Mouse (Mus musculus): ENCODE results near the gene Ube2u. TPM values are rescaled to one million over a fixed set of nuclear protein-coding genes. Genes with fewer than 3 reads are reported as not detected.

Gene Ube2u
- polyA plus RNA-seq (2012; fragmentation: generic; extraction: Trizol) = not detected
- long read RNA-seq, experiment 1 = 0 reads
- long read RNA-seq, experiment 2 = 0 reads

DNA sequence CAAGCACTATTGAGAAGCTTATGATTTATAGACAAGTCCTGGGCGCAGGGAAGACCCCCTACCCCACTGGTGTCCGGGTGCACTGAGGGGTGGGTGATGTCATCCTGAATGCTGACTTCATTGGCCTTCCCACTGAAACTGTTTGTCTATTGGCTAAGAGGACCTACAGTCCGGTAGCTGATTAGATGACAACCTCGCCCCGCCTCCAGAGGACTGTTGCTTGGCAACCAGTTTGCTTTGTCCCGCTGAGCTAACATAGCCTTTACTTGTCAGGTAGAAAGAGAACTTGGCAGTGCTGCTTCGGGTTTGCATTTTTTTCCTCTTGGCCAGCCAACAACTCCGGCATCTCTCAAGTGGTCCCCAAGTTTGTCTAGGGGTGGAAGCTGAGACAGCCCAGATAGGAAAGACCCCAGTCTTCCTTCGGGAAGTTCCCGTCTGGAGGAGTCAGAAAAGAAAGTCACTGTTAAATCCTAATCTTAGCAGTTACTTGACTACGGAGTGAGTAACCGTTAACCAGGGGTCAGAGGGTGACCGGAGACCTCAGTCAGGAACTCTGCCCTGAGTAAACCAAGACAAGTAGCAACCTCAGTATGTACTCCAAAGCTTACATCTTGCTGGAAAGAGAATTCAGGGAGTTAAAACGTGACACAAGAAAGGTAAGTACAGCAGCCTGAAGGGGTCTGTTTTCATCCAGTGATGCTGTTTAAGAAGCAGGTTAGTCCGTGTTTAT is at the start of gene Ube2u:
TSS of gene Ube2u (plus strand) at position 258 of the 730 bp plus-strand sequence.
- H3ac ChIP-seq (ENCODE audit: control insufficient read depth, insufficient read length, low read depth) = no peak within 1 kb of the TSS
- no peak within 1 kb of the TSS for H3K4me3 ChIP-seq (ENCODE audit: insufficient read depth, poor library complexity, severe bottlenecking)
- H3K27me3 ChIP-seq (ENCODE audit: control insufficient read depth, insufficient read depth, insufficient read length) = no peaks in the 10 kb centered on the region
- H3K79me3 ChIP-seq (ENCODE audit: low read depth) = no peaks in the 10 kb centered on the region
- no peaks in the 10 kb centered on the region for H3K79me2 ChIP-seq (ENCODE audit: control insufficient read depth, insufficient read depth)
- no peaks in the 10 kb centered on the region for H3K36me3 ChIP-seq (ENCODE audit: control insufficient read depth, insufficient read depth)
- no peak for TF ChIP-seq MYOD1 (IDR thresholded peaks at IDR 0.05; ENCODE audit: control insufficient read depth, insufficient read length, low read depth)
- no peak for TF ChIP-seq MAX (IDR thresholded peaks at IDR 0.05)
- TF ChIP-seq USF1 (IDR thresholded peaks at IDR 0.05; ENCODE audit: low read depth) = no peak
- TF ChIP-seq MYOG (IDR thresholded peaks at IDR 0.05; ENCODE audit: control insufficient read depth, extremely low read depth, insufficient read length) = no peak
- TF ChIP-seq CTCF (IDR thresholded peaks at IDR 0.05; ENCODE audit: control insufficient read depth, insufficient read depth, insufficient read length) = no peak

DNA sequence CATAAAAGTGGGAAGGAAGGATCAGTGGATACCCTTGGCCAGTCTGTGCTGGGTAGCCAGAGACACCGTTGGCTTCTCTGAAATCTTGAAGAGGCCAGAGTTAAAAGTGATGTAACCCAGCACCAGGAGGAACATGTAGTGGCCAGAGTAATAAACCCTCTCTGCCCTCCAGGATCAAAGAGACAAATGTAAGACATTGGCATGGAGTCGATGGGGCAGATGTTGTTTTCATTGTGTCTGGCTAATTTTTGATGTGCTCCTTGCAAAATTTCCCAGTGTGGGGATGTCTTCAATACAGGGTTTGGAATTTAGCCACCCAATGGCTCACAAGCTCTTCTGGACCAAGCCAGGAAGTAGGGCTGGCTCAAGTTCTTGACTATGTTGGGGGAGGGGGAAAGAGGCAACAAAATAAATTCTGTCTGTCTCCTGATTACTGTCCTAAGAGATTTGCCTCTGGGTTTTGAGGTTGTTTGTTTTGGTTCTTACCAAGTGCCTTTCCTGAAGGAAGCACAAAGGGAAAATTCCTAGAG is 49.2 kb upstream of the Ube2u start:
- Histone ChIP-seq H3K79me3 (ENCODE audit: low read depth) (no peaks in the 10 kb centered on the region), H3ac (ENCODE audit: control insufficient read depth, insufficient read length, low read depth) (no peak overlapping the region), H3K27me3 (ENCODE audit: control insufficient read depth, insufficient read depth, insufficient read length) (no peaks in the 10 kb centered on the region), H3K79me2 (ENCODE audit: control insufficient read depth, insufficient read depth) (no peaks in the 10 kb centered on the region), H3K36me3 (ENCODE audit: control insufficient read depth, insufficient read depth) (no peaks in the 10 kb centered on the region), H3K4me3 (ENCODE audit: insufficient read depth, poor library complexity, severe bottlenecking) (no peak overlapping the region)
- no peak for TF ChIP-seq MAX (IDR thresholded peaks at IDR 0.05)
- no peak for TF ChIP-seq FOSL1 (IDR thresholded peaks at IDR 0.05; ENCODE audit: insufficient read depth, low read length, poor library complexity, severe bottlenecking)
- no peak for TF ChIP-seq MYOD1 (IDR thresholded peaks at IDR 0.05; ENCODE audit: control insufficient read depth, insufficient read length, low read depth)
- no peak for TF ChIP-seq MYOG (IDR thresholded peaks at IDR 0.05; ENCODE audit: control insufficient read depth, extremely low read depth, insufficient read length)
- no peak for TF ChIP-seq CEBPB (IDR thresholded peaks at IDR 0.05; ENCODE audit: low read depth)
- TF ChIP-seq CTCF (IDR thresholded peaks at IDR 0.05; ENCODE audit: control insufficient read depth, insufficient read depth, insufficient read length) = no peak
- TF ChIP-seq USF1 (IDR thresholded peaks at IDR 0.05; ENCODE audit: low read depth) = no peak

DNA sequence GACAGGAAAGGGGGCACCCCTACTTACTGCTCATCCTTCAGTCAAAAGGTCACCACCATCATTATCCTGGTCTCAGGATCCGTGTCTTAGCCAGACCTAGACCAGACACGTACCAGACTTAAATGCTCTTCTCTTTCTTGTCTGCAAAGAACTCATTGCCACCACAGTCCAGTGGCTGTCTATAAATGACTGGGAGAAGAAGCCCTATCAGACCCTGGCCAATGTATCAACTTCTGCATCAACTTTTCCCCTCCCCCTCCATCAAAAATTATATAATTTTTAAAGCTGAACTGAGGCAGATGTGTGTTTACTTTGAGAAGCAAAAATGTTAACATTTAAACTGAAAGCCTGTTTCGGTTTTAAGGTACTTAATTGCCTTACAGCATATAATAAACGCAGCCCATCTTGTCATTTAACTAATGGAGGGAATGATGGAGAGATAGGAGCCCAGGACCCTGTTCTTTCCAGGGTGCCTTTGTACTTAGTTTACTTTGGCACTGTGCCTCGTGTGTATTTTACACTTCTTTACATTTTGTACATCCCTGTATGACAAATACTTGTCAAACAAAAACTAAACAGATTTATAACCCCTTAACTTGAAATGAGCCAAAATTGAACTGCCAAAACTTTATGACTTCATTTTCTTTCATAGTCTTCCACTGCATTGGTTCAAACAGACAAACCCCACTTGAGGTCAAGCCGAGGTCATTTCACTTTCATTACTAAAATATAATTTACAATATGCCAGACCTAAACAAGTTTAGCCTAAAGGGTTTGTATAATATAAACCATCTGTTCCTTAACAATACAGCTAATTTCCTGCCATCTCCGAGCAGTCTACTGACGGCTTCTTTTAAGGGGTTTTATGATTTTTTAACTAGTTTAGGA is 43.1 kb upstream of the Ube2u start:
- Histone ChIP-seq H3K27me3 (ENCODE audit: control insufficient read depth, insufficient read depth, insufficient read length) (no peaks in the 10 kb centered on the region), H3K79me3 (ENCODE audit: low read depth) (no peaks in the 10 kb centered on the region), H3K79me2 (ENCODE audit: control insufficient read depth, insufficient read depth) (no peaks in the 10 kb centered on the region), H3ac (ENCODE audit: control insufficient read depth, insufficient read length, low read depth) (no peak overlapping the region), H3K4me3 (ENCODE audit: insufficient read depth, poor library complexity, severe bottlenecking) (no peak overlapping the region), H3K36me3 (ENCODE audit: control insufficient read depth, insufficient read depth) (no peaks in the 10 kb centered on the region)
- TF ChIP-seq FOSL1 (IDR thresholded peaks at IDR 0.05; ENCODE audit: insufficient read depth, low read length, poor library complexity, severe bottlenecking) (no peak), CEBPB (IDR thresholded peaks at IDR 0.05; ENCODE audit: low read depth) (no peak), MAX (IDR thresholded peaks at IDR 0.05) (no peak), MYOD1 (IDR thresholded peaks at IDR 0.05; ENCODE audit: control insufficient read depth, insufficient read length, low read depth) (no peak), CTCF (IDR thresholded peaks at IDR 0.05; ENCODE audit: control insufficient read depth, insufficient read depth, insufficient read length) (no peak), USF1 (IDR thresholded peaks at IDR 0.05; ENCODE audit: low read depth) (no peak), MYOG (IDR thresholded peaks at IDR 0.05; ENCODE audit: control insufficient read depth, extremely low read depth, insufficient read length) (no peak)

DNA sequence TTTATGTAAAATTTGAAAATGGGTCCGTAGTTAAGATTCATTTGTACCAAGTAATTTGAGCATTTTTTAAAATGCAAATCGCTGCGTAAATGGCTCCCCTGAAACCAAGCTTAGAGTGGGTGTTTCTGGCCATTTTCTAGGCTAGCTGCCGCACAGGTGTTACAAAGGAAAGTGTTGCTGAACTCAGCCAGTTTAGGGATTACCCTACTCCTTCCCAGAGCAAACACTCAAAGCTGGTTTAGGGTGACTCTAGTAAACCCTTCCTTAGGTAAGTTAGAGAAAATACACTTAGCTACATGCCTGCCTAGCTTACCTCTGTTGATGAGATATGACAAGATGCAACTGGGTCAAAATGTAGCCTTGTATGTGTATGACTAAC is 42.5 kb upstream of the Ube2u start:
- no peaks in the 10 kb centered on the region for H3K36me3 ChIP-seq (ENCODE audit: control insufficient read depth, insufficient read depth)
- TF ChIP-seq MAX (IDR thresholded peaks at IDR 0.05) (no peak), USF1 (IDR thresholded peaks at IDR 0.05; ENCODE audit: low read depth) (no peak), FOSL1 (IDR thresholded peaks at IDR 0.05; ENCODE audit: insufficient read depth, low read length, poor library complexity, severe bottlenecking) (no peak), CTCF (IDR thresholded peaks at IDR 0.05; ENCODE audit: control insufficient read depth, insufficient read depth, insufficient read length) (no peak), CEBPB (IDR thresholded peaks at IDR 0.05; ENCODE audit: low read depth) (no peak), MYOG (IDR thresholded peaks at IDR 0.05; ENCODE audit: control insufficient read depth, extremely low read depth, insufficient read length) (no peak)
- H3K4me3 ChIP-seq (ENCODE audit: insufficient read depth, poor library complexity, severe bottlenecking) = no peak overlapping the region
- no peaks in the 10 kb centered on the region for H3K79me2 ChIP-seq (ENCODE audit: control insufficient read depth, insufficient read depth)
- H3K27me3 ChIP-seq (ENCODE audit: control insufficient read depth, insufficient read depth, insufficient read length) = no peaks in the 10 kb centered on the region
- no peaks in the 10 kb centered on the region for H3K79me3 ChIP-seq (ENCODE audit: low read depth)
- H3ac ChIP-seq (ENCODE audit: control insufficient read depth, insufficient read length, low read depth) = no peak overlapping the region

DNA sequence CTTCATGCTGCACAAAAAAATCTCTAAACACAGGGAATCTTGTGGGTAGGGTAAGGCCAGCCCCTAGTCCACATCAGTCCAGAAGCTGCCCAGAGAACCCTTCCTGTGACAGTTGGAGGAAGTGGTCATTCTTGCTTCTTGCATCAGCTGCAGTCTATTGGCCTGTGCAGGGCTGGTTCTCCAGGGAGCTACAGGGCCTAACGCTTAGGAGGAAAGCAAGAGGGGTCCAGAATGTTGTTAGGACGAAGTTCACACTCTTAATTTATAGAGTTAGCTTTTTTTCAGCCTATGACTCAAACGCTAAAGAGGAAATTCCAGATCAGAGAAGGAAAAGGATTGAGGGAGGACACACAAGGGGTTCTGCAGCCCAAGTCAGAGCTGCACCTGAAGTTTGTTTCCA is 31.8 kb upstream of the Ube2u start:
- TF ChIP-seq CEBPB (IDR thresholded peaks at IDR 0.05; ENCODE audit: low read depth) (no peak), MAX (IDR thresholded peaks at IDR 0.05) (no peak)
- Histone ChIP-seq H3K79me2 (ENCODE audit: control insufficient read depth, insufficient read depth) (no peaks in the 10 kb centered on the region), H3K36me3 (ENCODE audit: control insufficient read depth, insufficient read depth) (no peaks in the 10 kb centered on the region), H3K4me3 (ENCODE audit: insufficient read depth, poor library complexity, severe bottlenecking) (no peak overlapping the region), H3K27me3 (ENCODE audit: control insufficient read depth, insufficient read depth, insufficient read length) (no peaks in the 10 kb centered on the region), H3K79me3 (ENCODE audit: low read depth) (no peaks in the 10 kb centered on the region), H3ac (ENCODE audit: control insufficient read depth, insufficient read length, low read depth) (no peak overlapping the region)
